Mouse (Mus musculus): ENCODE results near the gene Nde1. TPM values are rescaled to one million over a fixed set of nuclear protein-coding genes. Genes with fewer than 3 reads are reported as not detected.

Nde1 gene
- polyA plus RNA-seq, 1 experiment from 2014 or later: 47.9 TPM

DNA sequence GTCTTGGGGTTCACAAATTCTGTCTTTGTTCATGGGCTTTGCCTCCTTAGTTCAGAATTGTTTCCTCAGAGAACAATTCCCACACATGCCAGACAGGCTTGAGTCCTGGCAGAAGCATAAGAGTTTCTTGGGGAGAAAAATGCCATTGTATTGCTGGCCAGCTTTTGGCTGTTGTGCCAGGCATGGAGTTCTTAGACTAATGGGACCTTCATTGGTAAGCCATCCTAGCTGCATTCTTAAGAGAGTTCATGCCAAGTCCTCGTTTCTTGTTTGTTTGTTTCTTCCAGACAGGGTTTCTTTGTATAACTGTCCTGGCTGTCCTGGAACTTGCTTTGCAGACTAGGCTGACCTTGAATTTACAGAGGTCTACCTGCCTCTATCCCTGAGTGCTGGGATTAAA, 20.8 kb downstream of the Nde1 start:
- Histone ChIP-seq H3K4me3 (ENCODE audit: inconsistent target) (no peak overlapping the region), H3K79me2 (ENCODE audit: inconsistent target) (peaks cover 6% of the 10 kb centered on the region; the same call in 1 of the 2 replicates), H3K27ac (no peak overlapping the region), H3K36me3 (ENCODE audit: inconsistent target) (peaks cover 81% of the 10 kb centered on the region)
- 100% methylated on average over 1 of the region's 1 CpGs for WGBS (ENCODE audit: missing documents)

DNA sequence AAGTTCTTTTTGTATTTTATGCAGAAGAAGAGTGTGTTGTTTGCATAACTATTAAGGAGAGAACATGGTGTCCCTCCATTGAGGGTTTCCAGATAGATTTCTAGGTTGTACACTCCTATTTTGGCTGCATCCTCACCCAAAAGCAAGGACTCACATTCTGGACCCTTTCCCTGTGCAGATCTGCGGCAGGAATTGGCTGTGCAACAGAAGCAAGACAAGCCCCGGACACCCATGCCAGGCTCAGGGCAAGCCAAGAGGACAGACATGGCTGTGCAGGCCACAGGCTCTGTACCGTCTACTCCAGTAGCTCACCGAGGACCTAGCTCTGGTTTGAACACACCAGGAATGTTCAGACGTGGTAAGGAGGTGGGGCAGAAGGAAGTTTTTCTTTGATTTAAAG, 22.4 kb downstream of the Nde1 start:
- H3K36me3 ChIP-seq (ENCODE audit: inconsistent target): peaks cover 90% of the 10 kb centered on the region
- H3K79me2 ChIP-seq (ENCODE audit: inconsistent target): peaks cover 5% of the 10 kb centered on the region; the same call in 1 of the 2 replicates
- WGBS (ENCODE audit: missing documents): 98% methylated on average over 5 of the region's 5 CpGs
- no peak overlapping the region for H3K27ac ChIP-seq
- no peak overlapping the region for H3K4me3 ChIP-seq (ENCODE audit: inconsistent target)

DNA sequence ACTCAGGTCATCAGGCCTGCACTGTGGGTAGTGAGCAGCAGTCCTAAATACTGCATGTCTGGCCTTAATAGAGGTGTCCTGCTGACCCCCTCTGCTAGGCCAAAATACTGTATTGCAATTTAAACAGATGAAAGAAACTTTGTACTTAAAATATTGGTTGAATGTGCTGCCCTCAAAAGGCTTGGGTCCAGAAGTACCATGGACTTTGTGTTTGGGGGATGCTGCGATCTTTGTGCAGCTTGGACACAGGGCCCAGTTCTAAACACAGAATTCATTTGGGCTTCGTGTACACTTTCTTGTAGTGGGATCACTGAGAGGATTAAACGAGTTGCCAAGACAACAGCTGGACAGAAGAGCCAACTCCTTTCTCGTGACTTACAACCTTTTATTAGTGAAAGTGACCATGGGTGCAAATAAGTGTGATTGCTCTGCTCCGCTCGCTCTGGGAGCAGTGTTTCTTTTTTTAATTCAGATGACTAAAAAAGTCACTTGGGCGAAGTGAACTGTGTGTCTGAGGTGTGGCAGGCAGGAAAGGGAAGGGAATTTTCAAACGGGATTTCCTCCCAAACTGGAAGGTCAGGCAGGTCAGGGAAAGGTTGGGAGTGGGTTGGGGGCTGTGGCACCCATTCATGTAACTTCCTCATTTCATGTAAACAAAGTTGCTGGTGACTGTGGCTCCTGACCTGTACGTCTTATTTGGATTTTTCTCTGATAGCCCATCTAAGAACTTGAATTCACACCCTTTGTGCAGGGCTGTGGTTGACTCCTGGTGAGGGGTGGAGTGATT, 31.3 kb downstream of the Nde1 start:
- Histone ChIP-seq H3K79me2 (ENCODE audit: inconsistent target) (no peaks in the 10 kb centered on the region), H3K27ac (no peak overlapping the region), H3K36me3 (ENCODE audit: inconsistent target) (peaks cover 31% of the 10 kb centered on the region; the same call in 1 of the 2 replicates), H3K4me3 (ENCODE audit: inconsistent target) (no peak overlapping the region)
- 80% methylated on average over 9 of the region's 9 CpGs for WGBS (ENCODE audit: missing documents)

DNA sequence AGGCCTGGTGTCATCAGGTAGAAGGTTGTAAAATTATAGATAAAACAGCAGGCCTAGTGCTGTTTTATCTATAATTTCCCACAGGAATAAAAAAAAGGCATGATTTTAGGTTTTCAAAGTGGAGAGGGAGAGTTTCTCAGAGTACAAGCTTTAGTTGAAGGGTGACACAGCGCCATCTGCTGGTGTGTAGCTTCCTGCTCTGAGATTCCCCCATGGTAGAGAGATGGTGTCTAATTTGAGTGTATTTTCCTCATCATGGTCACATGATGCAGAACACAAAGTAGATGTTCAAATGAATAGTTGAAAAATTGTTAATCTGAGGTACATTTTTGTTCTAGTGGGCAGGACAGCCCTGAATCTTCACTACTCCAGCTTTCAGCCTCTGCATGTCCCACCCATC, 32.4 kb downstream of the Nde1 start:
- peaks cover 20% of the 10 kb centered on the region; the same call in 1 of the 2 replicates for H3K36me3 ChIP-seq (ENCODE audit: inconsistent target)
- no peak overlapping the region for H3K27ac ChIP-seq
- WGBS (ENCODE audit: missing documents): 38% methylated on average over 1 of the region's 1 CpGs
- H3K79me2 ChIP-seq (ENCODE audit: inconsistent target): no peaks in the 10 kb centered on the region
- H3K4me3 ChIP-seq (ENCODE audit: inconsistent target): no peak overlapping the region

DNA sequence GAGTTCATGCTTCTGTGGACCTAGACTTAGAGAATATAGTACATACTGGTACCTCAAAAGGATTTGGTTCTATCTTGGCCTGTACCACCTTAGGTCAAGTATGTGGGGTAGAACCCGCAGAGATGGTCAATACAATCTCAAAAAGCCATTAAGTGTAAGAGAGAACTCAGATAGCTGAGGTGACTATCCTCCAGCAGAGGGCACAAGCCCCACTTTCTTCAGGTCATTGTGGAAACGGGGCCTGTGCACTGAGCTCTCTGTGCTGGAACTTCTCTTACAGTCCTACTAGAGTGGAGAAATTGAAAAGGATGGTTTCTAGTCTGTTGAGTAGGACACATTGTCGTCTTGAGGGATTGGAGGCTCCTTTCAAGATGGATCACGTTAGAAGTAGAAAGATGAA, 35.7 kb downstream of the Nde1 start:
- Histone ChIP-seq H3K4me3 (ENCODE audit: inconsistent target) (no peak overlapping the region), H3K36me3 (ENCODE audit: inconsistent target) (no peaks in the 10 kb centered on the region), H3K79me2 (ENCODE audit: inconsistent target) (no peaks in the 10 kb centered on the region), H3K27ac (no peak overlapping the region)
- WGBS (ENCODE audit: missing documents): 91% methylated on average over 4 of the region's 4 CpGs

DNA sequence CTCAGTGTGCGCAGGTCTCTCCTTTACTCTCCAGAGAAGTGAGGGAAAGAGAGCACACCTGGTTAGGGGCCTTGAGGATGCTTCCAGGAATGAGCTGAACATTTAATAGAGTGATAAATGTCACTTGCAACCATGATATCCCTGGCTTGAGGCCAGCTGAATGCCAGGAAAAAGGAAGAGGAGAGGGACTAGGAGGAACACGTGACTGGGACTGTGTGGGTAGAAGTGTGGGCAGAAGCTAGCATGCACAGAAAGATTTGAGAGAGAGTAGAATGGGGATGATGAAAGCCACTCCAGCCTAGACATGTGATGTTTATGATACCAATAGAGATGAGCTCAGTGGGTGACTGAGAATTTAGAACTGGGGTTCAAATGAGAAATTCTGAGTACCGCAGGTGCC, 52.1 kb downstream of the Nde1 start:
- Histone ChIP-seq H3K79me2 (ENCODE audit: inconsistent target) (no peaks in the 10 kb centered on the region), H3K36me3 (ENCODE audit: inconsistent target) (no peaks in the 10 kb centered on the region), H3K27ac (no peak overlapping the region), H3K4me3 (ENCODE audit: inconsistent target) (no peak overlapping the region)
- 92% methylated on average over 3 of the region's 3 CpGs for WGBS (ENCODE audit: missing documents)

DNA sequence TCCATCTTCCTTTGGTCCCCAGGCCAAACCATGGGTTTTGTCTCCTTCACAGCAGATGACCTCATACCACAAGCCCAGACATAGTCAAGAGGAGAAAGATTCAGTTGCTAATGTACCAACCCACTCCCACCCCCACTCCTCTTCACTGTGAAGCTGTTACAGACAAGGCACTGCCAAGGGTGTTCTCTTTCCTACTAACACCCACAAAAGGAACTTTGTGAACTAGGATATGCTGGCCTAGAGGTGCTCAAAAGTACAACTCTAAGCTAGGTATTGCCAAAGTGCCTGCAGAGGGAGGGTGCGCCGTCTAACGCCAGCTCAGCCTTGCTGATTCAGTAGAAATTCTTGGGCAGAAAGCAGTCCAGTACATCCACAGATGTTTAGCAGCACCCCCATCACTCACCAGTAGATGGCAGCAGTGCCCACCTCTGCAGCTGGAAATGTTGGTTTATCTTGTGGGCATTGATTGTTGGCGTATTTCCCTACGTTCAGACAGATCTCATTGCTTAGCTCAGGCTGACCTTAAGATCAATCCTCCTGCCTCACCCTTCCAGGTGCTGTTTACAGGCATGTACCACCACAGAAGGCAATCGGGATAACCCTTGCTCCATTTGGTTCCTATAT, 74.1 kb downstream of the Nde1 start:
- no peaks in the 10 kb centered on the region for H3K79me2 ChIP-seq (ENCODE audit: inconsistent target)
- WGBS (ENCODE audit: missing documents): 16% methylated on average over 6 of the region's 6 CpGs
- H3K27ac ChIP-seq: no peak overlapping the region
- no peaks in the 10 kb centered on the region for H3K36me3 ChIP-seq (ENCODE audit: inconsistent target)
- no peak overlapping the region for H3K4me3 ChIP-seq (ENCODE audit: inconsistent target)

DNA sequence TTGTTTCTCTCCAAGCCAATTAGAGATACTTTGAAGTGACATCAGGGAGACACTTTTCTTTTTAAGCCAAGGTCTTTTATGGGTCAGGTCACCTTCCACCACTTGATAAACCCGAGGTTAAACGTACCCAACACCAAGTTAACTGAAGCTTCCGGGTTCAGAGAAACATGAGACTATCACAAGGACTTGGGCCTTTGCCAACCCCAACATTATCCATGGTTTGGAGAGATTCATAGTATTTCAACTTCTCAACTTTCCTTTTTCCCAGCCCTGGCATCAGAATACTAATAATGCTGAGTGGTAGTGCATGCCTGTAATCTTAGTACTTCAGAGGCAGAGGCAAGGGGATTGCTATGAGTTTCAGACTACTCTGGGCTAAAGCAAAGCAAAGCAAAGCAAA, 79.0 kb downstream of the Nde1 start:
- Histone ChIP-seq H3K27ac (no peak overlapping the region), H3K36me3 (ENCODE audit: inconsistent target) (no peaks in the 10 kb centered on the region), H3K4me3 (ENCODE audit: inconsistent target) (no peak overlapping the region), H3K79me2 (ENCODE audit: inconsistent target) (no peaks in the 10 kb centered on the region)
- 92% methylated on average over 3 of the region's 3 CpGs for WGBS (ENCODE audit: missing documents)

Other genes with a start within 250 kb of the Nde1 start
- gene 2900011O08Rik, start 176.7 kb upstream of the Nde1 start, polyA plus RNA-seq (2018): not detected in 3 replicates
- gene Ifitm7, start 176.4 kb upstream of the Nde1 start, polyA plus RNA-seq (2018): not detected in 3 replicates
- 17.0 to 25.5 TPM (median 17.4 TPM) in 3 replicates for gene Marf1, start 76 bp downstream of the Nde1 start, polyA plus RNA-seq (2018)
- gene Myh11, start 128.1 kb downstream of the Nde1 start, polyA plus RNA-seq (2018): not detected in 3 replicates
- gene Fopnl, start 154.1 kb downstream of the Nde1 start, polyA plus RNA-seq (2018): 27.5 to 50.0 TPM (median 40.9 TPM) in 3 replicates
- gene Abcc1, start 198.3 kb downstream of the Nde1 start, polyA plus RNA-seq (2018): 19.8 to 46.6 TPM (median 31.3 TPM) in 3 replicates